Mouse (Mus musculus) bone marrow, adult 2 months (tissue): ENCODE measurements around the gene Klhl26.

Experiments used
- CTCF ChIP-seq: fragments of 200-500 bp; IDR thresholded peaks from 2 replicates; pipeline ENCODE4 v1.5.1; 2011; ENCODE audit warnings: low read length, control low read depth; ENCODE audit not compliant: control insufficient read depth, insufficient read depth
- POLR2A ChIP-seq: fragments of 200-500 bp; IDR thresholded peaks from 2 replicates; pipeline ENCODE4 v1.6.1; 2011; ENCODE audit warnings: low read depth, mild to moderate bottlenecking, control low read depth, low read length, borderline replicate concordance; ENCODE audit not compliant: control insufficient read depth

DNA sequence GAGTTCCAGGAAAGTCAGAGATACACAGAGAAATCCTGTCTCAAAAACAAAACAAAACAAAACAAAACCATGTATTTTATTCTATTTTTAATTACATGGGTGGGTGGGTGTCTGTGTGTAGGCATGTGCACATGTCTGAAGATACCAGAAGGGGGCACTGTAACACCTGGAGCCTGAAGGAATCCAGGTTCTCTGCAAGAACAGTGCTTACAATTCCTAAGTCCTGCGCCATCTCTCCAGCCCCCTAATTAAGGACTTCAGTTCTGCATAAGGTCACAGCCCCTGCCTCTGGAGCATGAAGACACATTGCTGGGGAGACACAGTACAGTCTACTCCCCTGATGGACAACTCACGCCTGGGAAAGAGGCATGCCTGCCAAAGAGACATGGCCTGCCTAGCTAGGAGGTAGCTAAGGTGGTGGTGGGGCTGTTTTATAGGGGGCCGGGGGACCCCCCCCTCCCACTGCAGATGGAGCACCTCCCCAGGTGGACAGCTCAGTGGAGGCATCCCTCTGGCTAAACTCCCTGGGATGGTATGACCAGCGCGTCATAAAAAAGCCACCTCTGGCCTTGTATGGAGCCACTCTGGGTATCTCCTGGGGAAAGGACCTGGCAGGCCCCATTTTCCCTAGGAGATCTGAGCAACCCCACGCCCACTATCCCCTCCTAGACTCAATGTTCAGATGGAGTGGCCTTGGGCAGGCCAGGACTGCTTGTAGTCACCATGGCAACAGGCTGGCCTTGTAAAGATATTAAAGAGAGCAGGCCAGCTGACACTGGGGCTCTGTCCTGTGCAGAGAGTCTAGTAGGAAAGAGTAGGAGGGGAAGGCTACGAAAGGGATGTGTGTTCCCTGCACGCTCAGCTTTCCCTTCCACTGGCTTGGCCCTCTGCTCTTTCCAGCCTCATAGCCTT lies 61.0 kb downstream of the Klhl26 start:
- TF ChIP-seq CTCF (peak; percentile 43; the same call in 1 of the 2 replicates), POLR2A (no peak)
